Mouse (Mus musculus): ENCODE data around the gene Tlk2.

GRCm38 (mm10) chr11:105240991-105241390, 62.4 kb downstream of the Tlk2 start:
- TF ChIP-seq POLR2A (IDR thresholded peaks at IDR 0.05; ENCODE audit: borderline replicate concordance, control insufficient read depth, low read depth, low read length) = no peak
- no peak for TF ChIP-seq CTCF (IDR thresholded peaks at IDR 0.05; ENCODE audit: control insufficient read depth, insufficient read depth, low read length)
